Mouse (Mus musculus) R1 (cell line): ENCODE measurements around the gene Clmp.

ENCODE experiments used
- DNase-seq: peaks from one replicate; pipeline ENCODE4 v3.0.0-alpha.2; 2018; ENCODE audit warnings: low read depth, low spot score

Clmp gene

DNA sequence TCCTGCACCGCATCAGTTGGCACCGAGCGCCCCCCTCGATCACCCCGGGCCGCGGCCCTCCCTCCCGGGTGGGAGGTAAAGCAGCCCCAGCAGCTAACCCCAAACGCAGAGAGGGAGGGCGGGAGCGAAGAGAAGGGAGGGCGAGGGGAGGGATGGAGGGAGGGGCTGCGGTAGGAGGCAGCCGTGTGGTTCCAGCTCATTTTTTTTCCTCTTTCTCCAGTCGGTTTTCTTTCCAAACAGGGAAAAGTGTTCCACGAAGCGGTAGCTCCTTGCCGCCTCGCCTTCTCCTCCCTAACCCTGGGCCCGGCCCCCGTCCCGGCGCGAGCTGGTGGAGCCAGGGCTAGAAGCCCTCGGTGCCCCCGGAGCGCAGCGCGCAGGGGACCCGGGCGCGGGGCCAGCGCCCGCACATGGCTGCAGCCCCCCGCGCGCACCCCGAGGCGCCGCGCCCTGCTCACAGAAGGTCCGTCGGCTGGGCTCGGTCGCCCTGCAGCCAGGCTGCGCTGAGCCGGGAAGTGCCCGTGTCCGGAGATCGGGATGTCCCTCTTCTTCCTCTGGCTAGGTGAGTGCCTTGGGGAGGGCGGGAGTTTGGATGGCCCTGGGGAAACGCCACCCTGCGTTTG lies at the start of gene Clmp:
Gene Clmp, plus strand, starts transcription at position 162 of the 620 bp plus-strand sequence.
- peak; percentile 57 for DNase-seq

- peak; percentile 57 for DNase-seq
Observed at GRCm38 (mm10) chr9:40636054-40636453, 49.7 kb upstream of the Clmp start.

- no peak for DNase-seq
Observed at GRCm38 (mm10) chr9:40637705-40638393, 47.9 kb upstream of the Clmp start.

GRCm38 (mm10) chr9:40638394-40639049 lies 47.2 kb upstream of the Clmp start:
- no peak for DNase-seq

- no peak for DNase-seq
Observed at GRCm38 (mm10) chr9:40639536-40640187, 46.1 kb upstream of the Clmp start.

GRCm38 (mm10) chr9:40641318-40641717 lies 44.4 kb upstream of the Clmp start:
- no peak for DNase-seq

- DNase-seq, result no peak
Observed at GRCm38 (mm10) chr9:40642470-40643220, 43.1 kb upstream of the Clmp start.

- no peak for DNase-seq
Observed at GRCm38 (mm10) chr9:40649444-40649843, 36.3 kb upstream of the Clmp start.

DNA sequence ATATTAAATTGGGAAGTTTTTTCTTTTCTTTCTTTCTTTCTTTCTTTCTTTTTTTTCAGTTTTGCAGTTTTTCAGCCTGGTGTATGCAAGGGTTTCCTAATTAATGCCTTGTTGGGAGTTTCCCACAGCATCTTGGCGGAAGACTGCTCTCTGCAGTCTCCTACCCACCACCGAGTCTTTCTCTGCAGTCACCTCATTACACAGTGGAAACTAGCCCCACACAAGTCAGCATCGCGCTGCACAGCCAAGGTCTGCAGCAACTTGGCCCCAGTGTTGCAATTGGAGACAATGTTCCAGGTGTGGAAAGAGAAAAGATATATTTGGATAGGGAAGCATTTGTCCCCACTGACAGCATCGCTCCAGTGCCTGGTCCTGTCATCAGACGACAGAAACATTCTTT lies 35.8 kb upstream of the Clmp start:
- DNase-seq, result no peak

GRCm38 (mm10) chr9:40651239-40651859 lies 34.4 kb upstream of the Clmp start:
- no peak for DNase-seq

DNA sequence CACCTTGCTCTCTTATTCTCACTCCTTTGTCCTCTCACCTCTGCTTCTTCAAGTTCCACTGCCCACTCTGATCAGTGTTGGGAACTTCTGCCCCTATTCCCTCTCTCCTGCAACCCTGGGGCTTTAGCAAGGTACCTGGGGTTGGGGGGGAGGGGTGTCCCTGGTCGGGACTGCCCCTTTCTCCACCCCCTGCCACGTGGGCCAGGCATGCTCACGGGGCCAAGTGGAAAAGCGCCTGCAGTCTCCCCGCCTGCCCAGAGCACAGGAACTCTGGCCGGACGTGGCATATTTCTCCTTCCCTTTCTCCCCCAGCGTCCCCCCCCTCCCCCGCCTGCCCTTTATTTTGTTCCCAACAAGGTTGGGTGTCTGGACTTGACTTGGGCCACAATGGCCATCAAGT lies 33.0 kb upstream of the Clmp start:
- DNase-seq, result peak; percentile 61

DNA sequence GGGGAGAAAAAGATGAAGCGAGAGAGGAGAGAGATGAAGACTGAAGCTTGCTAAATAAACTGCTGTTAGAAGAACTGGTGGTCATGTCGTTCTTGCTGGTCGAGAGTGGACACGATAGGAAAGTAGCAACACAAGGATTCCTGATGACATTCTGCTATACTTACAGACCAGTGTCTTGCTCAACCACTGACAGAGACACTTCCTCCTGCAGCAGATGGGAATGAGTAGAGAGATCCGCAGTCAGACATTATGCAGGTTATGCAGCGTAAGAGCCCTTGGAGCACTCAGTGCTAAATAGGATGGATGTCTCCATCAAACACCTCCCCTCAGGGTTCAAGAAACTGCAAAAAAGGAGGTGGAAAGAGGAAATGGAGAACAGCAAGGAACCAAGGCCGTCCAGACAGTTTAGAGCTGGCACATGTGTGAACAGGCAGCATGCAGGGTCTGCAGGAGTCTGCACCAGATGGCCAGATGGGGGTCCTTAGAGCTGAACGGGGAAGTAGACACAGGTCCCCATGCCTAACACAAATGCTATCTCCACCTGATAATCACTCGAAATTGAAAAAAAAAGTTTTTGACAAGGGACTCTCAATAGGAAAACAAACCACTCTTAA lies 19.5 kb upstream of the Clmp start:
- DNase-seq, result no peak

DNA sequence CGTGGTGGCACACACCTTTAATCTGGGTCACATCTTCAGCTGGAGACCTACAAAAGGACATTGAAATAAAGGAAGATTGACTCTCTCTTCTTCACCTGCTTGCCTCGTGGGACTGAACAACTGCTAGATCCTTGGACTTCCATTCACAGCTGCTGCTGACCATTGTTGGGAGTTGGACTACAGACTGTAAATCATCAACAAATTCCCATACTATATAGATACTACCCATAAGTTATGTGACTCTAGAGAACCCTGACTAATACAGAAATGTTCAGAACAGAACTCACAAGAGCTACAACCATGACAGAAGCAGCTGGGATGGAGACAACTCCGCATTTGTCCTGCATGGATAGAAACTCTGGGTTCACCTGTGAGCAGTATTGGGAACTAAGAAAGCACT lies 15.4 kb upstream of the Clmp start, which contains the start of gene Gm21915:
Gene Gm21915, plus strand, starts transcription at position 301 of the 400 bp plus-strand sequence.
- DNase-seq, result no peak

- DNase-seq, result peak; percentile 44
Observed at GRCm38 (mm10) chr9:40671323-40671930, 14.3 kb upstream of the Clmp start.

DNA sequence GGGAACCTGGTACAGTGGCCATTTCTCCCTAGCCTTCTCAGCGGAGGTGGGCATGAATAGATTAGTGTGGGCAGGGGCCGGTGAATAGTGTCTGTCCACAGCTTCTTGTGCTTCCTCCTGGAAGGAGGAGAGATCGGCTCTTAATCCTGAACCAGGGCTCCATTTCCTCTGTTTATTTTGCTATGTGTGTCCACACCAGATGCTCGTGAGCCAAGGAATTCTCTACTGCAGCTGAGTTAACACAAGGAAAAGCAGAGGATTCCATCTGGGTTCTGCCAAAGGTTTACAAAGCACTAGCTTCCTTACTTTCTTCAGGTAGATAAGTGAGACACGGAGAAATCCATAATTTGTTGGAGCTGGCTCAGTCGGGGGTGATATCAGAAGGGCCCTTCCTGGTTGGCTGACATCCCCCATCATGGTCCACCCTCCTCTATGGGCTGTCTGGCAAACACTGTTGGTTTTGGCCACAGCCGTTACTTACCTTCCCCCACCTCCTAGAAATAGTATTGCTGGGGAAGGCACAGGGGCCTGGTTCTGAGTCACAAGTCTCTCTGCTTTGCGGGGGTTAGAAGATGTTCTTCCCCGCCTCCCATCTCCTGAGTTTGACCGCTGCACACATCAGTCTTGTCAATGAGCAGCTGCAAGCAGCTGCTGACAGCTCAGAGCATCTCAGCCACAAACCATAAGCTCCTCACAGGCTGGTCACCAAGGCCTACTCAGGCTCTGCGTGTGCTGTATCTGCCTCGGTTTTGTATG lies 10.4 kb upstream of the Clmp start:
- DNase-seq, result no peak

GRCm38 (mm10) chr9:40678653-40679052 lies 7.1 kb upstream of the Clmp start:
- no peak for DNase-seq

- peak; percentile 47 for DNase-seq
Observed at GRCm38 (mm10) chr9:40686421-40686899, 698 bp downstream of the Clmp start.

DNA sequence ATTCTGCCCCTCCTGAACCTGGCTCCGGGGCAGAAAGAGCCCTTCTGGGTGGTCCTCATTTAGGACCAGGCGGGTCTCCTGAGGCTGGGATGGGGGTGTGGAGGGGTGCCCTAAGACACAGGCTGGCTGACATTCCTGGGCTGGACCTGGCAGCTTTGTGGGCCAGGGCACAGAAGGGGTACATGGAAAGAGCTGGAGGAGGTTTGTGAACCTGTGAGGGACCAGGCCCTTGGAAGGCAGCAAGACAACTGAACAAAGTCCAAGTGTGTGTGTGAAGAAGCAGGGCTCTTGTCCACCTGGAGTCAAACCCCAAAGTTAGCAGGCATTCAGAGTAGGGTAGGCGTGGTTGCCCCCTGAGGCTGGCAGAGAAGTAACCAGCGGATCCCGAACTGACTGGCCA lies 1.3 kb downstream of the Clmp start:
- no peak for DNase-seq

DNA sequence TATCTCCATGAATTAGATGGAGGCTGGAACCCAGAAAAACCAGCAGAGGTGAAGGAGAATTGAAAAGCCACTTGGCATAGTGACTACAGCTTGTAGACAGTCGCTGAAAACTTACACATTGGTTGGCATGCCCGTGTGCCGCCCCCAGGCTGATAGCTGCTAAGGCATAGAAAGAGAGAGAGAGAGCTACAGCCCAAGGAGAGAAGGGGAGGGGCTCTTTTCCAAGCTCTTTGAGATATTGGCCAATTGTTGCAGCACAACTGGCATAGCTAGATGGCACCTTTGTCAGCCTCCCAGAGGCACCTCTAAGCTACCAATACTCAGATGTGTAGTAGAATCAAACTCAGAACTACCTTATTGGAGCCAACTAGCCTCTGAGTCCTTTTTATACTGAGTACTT lies 1.8 kb downstream of the Clmp start:
- DNase-seq, result no peak
